Mouse (Mus musculus) midbrain, embryonic 14.5 days (tissue): Measurements from ENCODE around the gene Irak4. TPM values are rescaled to one million over a fixed set of nuclear protein-coding genes. Genes with fewer than 3 reads are reported as not detected.
A peak's percentile ranks its signal among the peaks of the same experiment; 100 is the strongest.

Experiments used
- ATAC-seq: fragments of 200-750 bp; cut with Nextera tagmentation; 2 replicates; pipeline ENCODE4 v1.8.0; 2017; ENCODE audit warnings: moderate number of reproducible peaks, moderate library complexity; ENCODE audit not compliant: low FRiP score, low TSS enrichment
- DNase-seq: peaks from one replicate; pipeline ENCODE4 v3.0.0-alpha.2; 2015
- H3K27ac ChIP-seq: fragments of 300-500 bp; sonication (generic); replicated peaks from 2 replicates; pipeline ENCODE4 v1.5.1; 2014; ENCODE audit warnings: mild to moderate bottlenecking, low read depth, low read length, moderate library complexity
- H3K27me3 ChIP-seq: fragments of 300-500 bp; sonication (generic); 2 replicates; pipeline ENCODE4 v1.6.1; 2014; ENCODE audit warnings: low read length, control low read depth, mixed read lengths; ENCODE audit not compliant: control insufficient read depth, insufficient read depth
- H3K36me3 ChIP-seq: fragments of 300-500 bp; sonication (generic); 2 replicates; pipeline ENCODE4 v1.6.1; 2014; ENCODE audit warnings: low read length, control low read depth; ENCODE audit not compliant: control insufficient read depth, insufficient read depth
- H3K4me1 ChIP-seq: fragments of 300-500 bp; sonication (generic); 2 replicates; pipeline ENCODE4 v1.6.1; 2014; ENCODE audit warnings: mild to moderate bottlenecking, antibody characterized with exemption, low read length, control low read depth; ENCODE audit not compliant: control insufficient read depth, insufficient read depth
- H3K4me2 ChIP-seq: fragments of 300-500 bp; sonication (generic); 2 replicates; pipeline ENCODE4 v1.6.1; 2014; ENCODE audit warnings: mild to moderate bottlenecking, low read length, moderate library complexity
- H3K4me3 ChIP-seq: fragments of 300-500 bp; sonication (generic); replicated peaks from 2 replicates; pipeline ENCODE4 v1.5.1; 2014; ENCODE audit warnings: low read depth, low read length
- H3K9ac ChIP-seq: fragments of 300-500 bp; sonication (generic); replicated peaks from 2 replicates; pipeline ENCODE4 v1.6.1; 2014; ENCODE audit warnings: mild to moderate bottlenecking, low read length, moderate library complexity
- H3K9me3 ChIP-seq: fragments of 300-500 bp; sonication (generic); 2 replicates; pipeline ENCODE4 v1.6.1; 2016; ENCODE audit warnings: low read length, control low read depth, mixed read lengths; ENCODE audit not compliant: control insufficient read depth
- WGBS: fragments of 180-500 bp; shearing (Covaris S2); extraction: QIAGEN DNeasy Blood & Tissue Kit; methylation state at CpG from one replicate; pipeline ENCODE4 v1.1.7; 2014; 5-methylcytosine and 5-hydroxymethylcytosine counted together
- polyA plus RNA-seq: library from polyadenylated mRNA; unstranded; fragments of >200 nt; fragmentation: Nextera tagmentation; extraction: Ambion mirVana; gene quantifications from 2 replicates; pipeline ENCODE4 v1.2.1, GENCODE M21; 2014

The Irak4 gene
- polyA plus RNA-seq, 1 experiment from 2014 or later = 1.6 TPM

DNA sequence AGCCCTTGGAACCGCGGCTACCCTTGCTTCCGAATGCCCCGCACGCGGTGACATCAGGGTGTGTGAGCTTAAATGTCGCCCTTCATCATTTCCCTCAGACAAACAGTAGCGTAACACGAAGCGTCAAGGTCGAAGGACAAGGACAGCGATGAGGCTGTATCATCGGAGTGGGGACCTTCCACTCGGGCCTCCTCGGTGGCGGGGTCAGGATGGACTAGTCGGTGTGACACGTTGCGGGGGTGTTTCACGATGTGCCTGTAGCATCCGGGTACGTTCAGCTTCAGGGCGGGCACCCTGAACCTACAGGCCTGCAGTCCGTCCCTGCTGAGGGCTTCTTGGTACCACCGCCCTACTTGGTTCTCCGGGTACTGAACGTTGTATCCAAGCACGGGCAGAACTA, 20.2 kb upstream of the Irak4 start:
- Histone ChIP-seq H3K4me2 (no peak overlapping the region), H3K27me3 (no peaks in the 10 kb centered on the region), H3K4me1 (no peaks in the 10 kb centered on the region), H3K9me3 (no peaks in the 10 kb centered on the region), H3K27ac (no peak overlapping the region), H3K36me3 (no peaks in the 10 kb centered on the region; the same call in 1 of the 2 replicates), H3K4me3 (no peak overlapping the region), H3K9ac (no peak overlapping the region)
- DNase-seq (no peak), ATAC-seq (no peak)
- 88% methylated on average over 28 of the region's 28 CpGs for WGBS

DNA sequence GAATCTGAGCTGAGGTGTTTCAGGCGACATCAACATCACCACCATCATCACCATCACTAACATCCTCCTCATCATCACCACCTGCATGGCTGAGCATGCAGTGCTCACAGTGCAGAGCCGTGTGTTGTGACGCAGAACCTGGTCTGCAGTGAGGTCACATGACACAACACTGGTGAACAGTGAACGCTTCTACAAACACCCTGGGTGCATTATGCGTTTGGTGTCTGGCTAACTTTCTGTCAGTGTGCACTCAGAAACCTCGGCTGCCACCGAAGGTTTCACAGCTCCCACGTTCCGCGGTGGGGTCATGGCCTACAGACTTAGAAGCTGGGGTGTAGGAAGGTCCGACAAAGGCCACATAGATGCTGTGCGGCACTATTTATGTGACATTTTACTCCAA, 18.5 kb upstream of the Irak4 start:
- Histone ChIP-seq H3K9ac (no peak overlapping the region), H3K4me2 (no peak overlapping the region), H3K27ac (no peak overlapping the region), H3K9me3 (no peaks in the 10 kb centered on the region), H3K36me3 (peaks cover 4% of the 10 kb centered on the region; the same call in 1 of the 2 replicates), H3K4me1 (no peaks in the 10 kb centered on the region), H3K4me3 (no peak overlapping the region), H3K27me3 (no peaks in the 10 kb centered on the region)
- ATAC-seq = no peak
- WGBS = 88% methylated on average over 12 of the region's 12 CpGs
- no peak for DNase-seq

DNA sequence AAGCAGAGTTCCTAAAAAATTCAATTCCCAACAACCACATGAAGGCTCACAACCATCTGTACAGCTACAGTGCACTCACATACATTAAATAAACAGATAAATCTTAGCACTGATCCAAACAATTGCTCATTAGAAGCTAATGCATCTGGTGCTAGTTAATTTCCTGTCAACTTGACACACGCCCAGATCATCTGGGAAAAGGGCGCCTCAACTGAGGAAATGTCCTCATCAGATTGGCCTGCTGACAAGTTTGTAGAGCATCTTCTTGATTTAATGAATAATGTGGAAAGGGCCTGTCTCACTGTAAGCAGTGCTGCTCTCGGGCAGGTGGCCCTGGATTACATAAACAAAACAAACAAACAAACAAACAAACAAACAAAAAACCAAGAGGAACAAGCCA, 12.9 kb upstream of the Irak4 start:
- H3K4me1 ChIP-seq = no peaks in the 10 kb centered on the region
- no peaks in the 10 kb centered on the region for H3K27me3 ChIP-seq
- H3K9ac ChIP-seq = no peak overlapping the region
- 93% methylated on average over 3 of the region's 3 CpGs for WGBS
- no peak overlapping the region for H3K27ac ChIP-seq
- ATAC-seq (no peak), DNase-seq (no peak)
- no peaks in the 10 kb centered on the region for H3K9me3 ChIP-seq
- H3K4me3 ChIP-seq = no peak overlapping the region
- 0 out of 2 replicates have a peak, but pooled peaks cover 7% of the 10 kb centered on the region for H3K36me3 ChIP-seq
- no peak overlapping the region for H3K4me2 ChIP-seq

DNA sequence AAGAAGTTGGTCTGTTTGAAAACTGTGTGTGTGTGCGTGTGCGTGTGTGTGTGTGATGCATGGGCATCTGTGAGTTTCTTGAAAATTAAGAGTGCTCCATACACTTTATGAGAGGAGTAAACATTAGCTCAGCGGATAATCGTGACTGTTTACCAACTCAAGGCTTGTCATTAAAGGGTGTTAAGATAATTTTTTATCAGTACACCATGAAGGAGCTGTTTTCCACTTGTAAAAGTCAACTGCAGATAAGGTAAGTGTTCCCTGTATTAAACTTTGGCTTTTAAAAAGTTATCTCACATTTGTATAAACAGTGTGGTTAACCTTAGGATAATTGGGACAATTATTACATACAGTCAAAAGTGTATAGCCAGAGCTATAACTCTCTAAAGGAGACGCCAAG, 11.1 kb upstream of the Irak4 start:
- 0 out of 2 replicates have a peak, but pooled peaks cover 7% of the 10 kb centered on the region for H3K36me3 ChIP-seq
- no peaks in the 10 kb centered on the region for H3K27me3 ChIP-seq
- 93% methylated on average over 5 of the region's 5 CpGs for WGBS
- no peak overlapping the region for H3K27ac ChIP-seq
- ATAC-seq = no peak
- no peak overlapping the region for H3K4me2 ChIP-seq
- no peak for DNase-seq
- no peak overlapping the region for H3K9ac ChIP-seq
- H3K4me3 ChIP-seq = no peak overlapping the region
- no peaks in the 10 kb centered on the region for H3K4me1 ChIP-seq
- no peaks in the 10 kb centered on the region for H3K9me3 ChIP-seq

DNA sequence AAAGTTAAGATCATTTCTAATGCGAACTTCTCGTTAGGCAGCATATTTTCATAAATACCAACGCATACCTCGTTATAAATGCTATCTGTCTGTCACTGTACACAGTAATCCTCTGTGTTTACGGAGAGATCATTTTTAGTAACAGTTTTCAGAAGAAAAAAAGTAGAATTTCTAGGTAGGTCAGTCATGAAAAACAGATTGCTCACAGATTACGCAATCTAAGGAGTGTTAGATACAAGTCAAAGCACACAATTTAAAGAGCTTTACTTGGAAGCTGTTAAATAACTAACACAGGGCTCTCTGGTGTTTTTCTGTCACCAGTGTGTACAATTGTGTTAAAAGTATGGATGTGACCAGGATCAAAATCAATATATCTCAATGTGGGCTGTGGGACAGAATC, 10.5 kb upstream of the Irak4 start:
- Histone ChIP-seq H3K4me2 (no peak overlapping the region), H3K4me1 (no peaks in the 10 kb centered on the region), H3K27ac (no peak overlapping the region), H3K27me3 (no peaks in the 10 kb centered on the region), H3K9ac (no peak overlapping the region), H3K4me3 (no peak overlapping the region), H3K36me3 (0 out of 2 replicates have a peak, but pooled peaks cover 7% of the 10 kb centered on the region), H3K9me3 (no peaks in the 10 kb centered on the region)
- ATAC-seq (no peak), DNase-seq (no peak)
- WGBS = 96% methylated on average over 6 of the region's 6 CpGs

DNA sequence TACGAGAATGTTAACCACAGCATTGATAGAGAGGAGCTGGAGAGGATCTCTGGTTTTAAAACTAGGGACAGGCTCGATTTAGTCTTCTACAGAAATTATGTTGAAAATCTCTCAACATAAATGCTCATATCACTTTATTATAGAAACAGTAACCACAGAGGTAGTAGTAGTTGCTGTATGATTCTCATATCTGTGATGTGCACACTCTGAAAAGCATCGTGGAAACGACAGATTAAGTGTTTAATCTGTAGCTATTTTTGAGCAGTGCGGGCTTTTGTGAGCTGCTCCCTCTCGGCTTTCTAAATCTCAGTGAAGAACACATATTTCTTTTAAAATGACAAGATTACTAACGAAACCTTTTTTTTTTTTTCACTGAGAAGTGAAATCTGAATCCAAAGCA, 7.9 kb upstream of the Irak4 start:
- WGBS = 93% methylated on average over 7 of the region's 7 CpGs
- no peak for ATAC-seq

DNA sequence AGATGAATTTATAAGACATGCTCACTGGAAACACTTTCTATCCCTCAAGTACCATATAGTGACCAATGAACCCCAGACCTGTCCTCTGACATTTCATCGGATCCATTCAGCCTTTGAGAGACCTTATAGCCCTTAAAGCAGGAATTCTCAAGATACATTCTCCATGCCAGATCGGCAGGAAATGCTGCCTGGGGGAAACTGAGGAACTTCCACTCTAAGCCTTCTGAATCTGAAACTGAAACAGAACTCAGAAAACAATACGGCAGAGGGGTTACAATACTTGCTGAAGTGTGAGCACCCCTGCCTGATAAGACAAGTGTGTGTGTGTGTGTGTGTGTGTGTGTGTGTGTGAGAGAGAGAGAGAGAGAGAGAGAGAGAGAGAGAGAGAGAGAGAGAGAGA, 4.1 kb upstream of the Irak4 start:
- H3K4me3 ChIP-seq = no peak overlapping the region
- no peak for ATAC-seq
- WGBS = 96% methylated on average over 3 of the region's 3 CpGs

More for the DNA sequence above, 7.9 kb upstream of the Irak4 start:
- Histone ChIP-seq H3K27me3 (no peaks in the 10 kb centered on the region), H3K9me3 (no peaks in the 10 kb centered on the region), H3K36me3 (0 out of 2 replicates have a peak, but pooled peaks cover 3% of the 10 kb centered on the region), H3K27ac (no peak overlapping the region), H3K9ac (no peak overlapping the region), H3K4me3 (no peak overlapping the region), H3K4me2 (no peak overlapping the region), H3K4me1 (no peaks in the 10 kb centered on the region)
- no peak for DNase-seq

DNA sequence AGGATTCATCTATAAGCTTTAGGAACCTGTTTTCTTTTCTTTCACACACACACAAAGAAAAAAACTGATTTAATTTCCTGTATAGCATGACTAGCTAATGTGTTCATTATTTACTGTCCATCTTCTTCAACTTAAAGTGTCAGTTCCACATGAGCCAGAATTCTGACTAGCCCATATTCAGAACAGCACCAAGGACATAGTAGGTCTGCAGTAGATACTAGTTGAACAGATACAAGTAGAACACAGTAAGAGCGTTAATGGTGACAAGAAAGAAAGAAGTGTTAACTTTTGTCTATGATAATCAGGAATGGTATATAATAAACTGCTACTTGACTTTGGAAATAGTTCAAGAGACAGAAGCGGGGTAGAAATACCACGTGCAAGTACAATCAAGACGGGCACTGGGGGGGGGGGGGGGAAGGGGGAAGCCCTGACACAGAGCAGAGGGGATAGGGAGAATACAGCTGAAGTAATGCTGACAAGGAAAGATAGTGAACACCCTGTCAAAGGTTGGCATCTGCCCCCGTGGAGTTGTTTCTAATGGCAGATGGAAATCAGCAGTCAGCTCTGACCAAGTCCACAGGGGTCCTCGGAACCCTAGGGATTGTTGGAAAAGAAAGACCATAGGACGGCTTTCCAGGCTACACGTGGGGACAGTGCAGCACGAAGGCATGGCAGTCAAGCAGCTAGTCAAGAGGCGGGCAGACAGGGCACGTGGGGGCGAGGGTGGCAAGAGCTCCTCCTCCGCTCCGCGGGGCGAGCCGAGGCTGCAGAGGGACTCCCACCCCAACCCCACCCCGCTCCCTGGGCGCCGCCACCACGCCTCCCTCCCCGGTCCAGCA, 655 bp upstream of the Irak4 start:
- H3K4me3 ChIP-seq = peak overlapping the region; percentile 71
- DNase-seq (no peak), ATAC-seq (peak; percentile 90)
- H3K27me3 ChIP-seq = no peaks in the 10 kb centered on the region
- H3K9me3 ChIP-seq = no peaks in the 10 kb centered on the region
- H3K27ac ChIP-seq = peak overlapping the region; percentile 34; the same call in 1 of the 2 replicates
- peak overlapping the region; percentile 67 for H3K4me2 ChIP-seq
- H3K36me3 ChIP-seq = no peaks in the 10 kb centered on the region
- WGBS = 9% methylated on average over 22 of the region's 22 CpGs
- peaks cover 10% of the 10 kb centered on the region; the same call in 1 of the 2 replicates for H3K4me1 ChIP-seq
- H3K9ac ChIP-seq = peak overlapping the region; percentile 52

More for the DNA sequence above, 4.1 kb upstream of the Irak4 start:
- no peaks in the 10 kb centered on the region for H3K9me3 ChIP-seq
- H3K4me2 ChIP-seq = no peak overlapping the region
- DNase-seq = no peak
- no peak overlapping the region for H3K9ac ChIP-seq
- H3K36me3 ChIP-seq = no peaks in the 10 kb centered on the region
- no peak overlapping the region for H3K27ac ChIP-seq
- peaks cover 10% of the 10 kb centered on the region; the same call in 1 of the 2 replicates for H3K4me1 ChIP-seq
- H3K27me3 ChIP-seq = no peaks in the 10 kb centered on the region
